Mouse (Mus musculus) telencephalon, adult 2 months (tissue): ENCODE results near the gene Lipm.

ENCODE experiments used
- DNase-seq: peaks from one replicate; pipeline ENCODE4 v3.0.0-alpha.2; 2011; ENCODE audit warnings: low read depth, low spot score

The Lipm gene

GRCm38 (mm10) chr19:34165891-34166290, 65.2 kb downstream of the Lipm start, which contains the start of gene Ankrd22:
Gene Ankrd22, minus strand, starts transcription at chr19:34166053.
- DNase-seq = no peak

GRCm38 (mm10) chr19:34166386-34166785, 65.7 kb downstream of the Lipm start:
- DNase-seq = no peak

GRCm38 (mm10) chr19:34167896-34168661, 67.3 kb downstream of the Lipm start:
- DNase-seq = no peak

- no peak for DNase-seq
Measured at GRCm38 (mm10) chr19:34169121-34169520, 68.4 kb downstream of the Lipm start.

- DNase-seq = no peak
Measured at GRCm38 (mm10) chr19:34171167-34171566, 70.4 kb downstream of the Lipm start.
